Mouse (Mus musculus): Measurements from ENCODE around the gene Tnpo2. TPM values are rescaled to one million over a fixed set of nuclear protein-coding genes. Genes with fewer than 3 reads are reported as not detected.

The Tnpo2 gene
- total and polyA plus RNA-seq, 3 experiments, result 26.8 to 28.4 (median 26.8) TPM

DNA sequence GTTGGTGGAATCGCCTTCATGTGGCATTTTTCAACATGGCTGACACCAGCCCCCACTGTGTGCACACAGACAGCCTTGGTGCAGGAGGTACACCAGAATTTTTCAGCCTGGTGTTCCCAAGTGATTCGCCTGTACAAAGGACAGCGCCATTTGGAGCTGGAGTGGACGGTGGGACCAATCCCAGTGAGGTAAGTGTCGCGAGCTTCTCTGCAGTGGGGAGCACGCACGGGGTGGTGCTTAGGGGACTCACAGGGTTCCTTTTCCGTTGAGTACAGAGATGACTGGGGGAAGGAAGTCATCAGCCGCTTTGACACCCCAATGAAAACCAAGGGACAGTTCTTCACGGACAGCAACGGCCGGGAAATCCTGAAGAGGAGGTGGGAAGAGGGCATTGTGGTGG is 58.3 kb downstream of the Tnpo2 start:
- H3K4me3 ChIP-seq, result no peak overlapping the region
- intact Hi-C loops (cut with DNase I), result no loop called here
- no peak overlapping the region for H3K9ac ChIP-seq (ENCODE audit: low read depth, low read length)
- H3K79me2 ChIP-seq (replicated peaks; ENCODE audit: control insufficient read depth, insufficient read depth, low read length), result no peaks in the 10 kb centered on the region
- TF ChIP-seq CTCF (IDR thresholded peaks at IDR 0.05) (no peak), POLR2A (IDR thresholded peaks at IDR 0.05; ENCODE audit: insufficient read depth, low read depth, low read length) (no peak), EP300 (IDR thresholded peaks at IDR 0.05; ENCODE audit: insufficient read depth, low read depth, low read length) (no peak)
- no peaks in the 10 kb centered on the region for H3K36me3 ChIP-seq (ENCODE audit: control insufficient read depth, insufficient read depth, low read length)
- no peak overlapping the region for H3K27ac ChIP-seq
- H3K4me1 ChIP-seq (ENCODE audit: control insufficient read depth, insufficient read depth, low read length), result no peaks in the 10 kb centered on the region
- no peaks in the 10 kb centered on the region for H3K27me3 ChIP-seq (ENCODE audit: control insufficient read depth, insufficient read depth, low read length)
- DNase-seq, result peak in 1 of 2 experiments; percentile 13
- 89% methylated on average over 13 of the region's 13 CpGs for WGBS

DNA sequence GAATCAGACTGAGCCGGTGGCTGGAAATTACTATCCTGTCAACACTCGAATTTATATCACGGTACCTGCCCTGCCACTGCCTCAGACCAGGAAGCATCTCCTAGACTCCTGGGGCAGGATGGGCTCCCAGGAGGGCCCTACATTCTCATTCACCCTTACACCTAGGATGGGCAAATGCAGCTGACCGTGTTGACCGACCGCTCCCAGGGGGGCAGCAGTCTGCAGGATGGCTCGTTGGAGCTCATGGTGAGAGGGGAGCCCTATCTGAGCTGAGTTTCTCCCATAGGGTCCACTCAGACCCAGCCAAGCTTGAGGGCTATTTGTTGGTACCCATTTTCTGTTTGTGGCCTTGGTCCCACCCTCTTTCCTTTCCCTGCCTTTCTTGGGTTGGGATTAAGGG is 58.9 kb downstream of the Tnpo2 start:
- no peak overlapping the region for H3K27ac ChIP-seq
- WGBS, result 90% methylated on average over 7 of the region's 7 CpGs
- no peaks in the 10 kb centered on the region for H3K36me3 ChIP-seq (ENCODE audit: control insufficient read depth, insufficient read depth, low read length)
- TF ChIP-seq EP300 (IDR thresholded peaks at IDR 0.05; ENCODE audit: insufficient read depth, low read depth, low read length), result no peak
- TF ChIP-seq POLR2A (IDR thresholded peaks at IDR 0.05; ENCODE audit: insufficient read depth, low read depth, low read length), result no peak
- no peak for TF ChIP-seq CTCF (IDR thresholded peaks at IDR 0.05)
- intact Hi-C loops (cut with DNase I), result no loop called here
- no peaks in the 10 kb centered on the region for H3K27me3 ChIP-seq (ENCODE audit: control insufficient read depth, insufficient read depth, low read length)
- no peaks in the 10 kb centered on the region for H3K79me2 ChIP-seq (replicated peaks; ENCODE audit: control insufficient read depth, insufficient read depth, low read length)
- no peaks in the 10 kb centered on the region for H3K4me1 ChIP-seq (ENCODE audit: control insufficient read depth, insufficient read depth, low read length)
- no peak overlapping the region for H3K9ac ChIP-seq (ENCODE audit: low read depth, low read length)
- H3K4me3 ChIP-seq, result no peak overlapping the region
- no peak for DNase-seq

DNA sequence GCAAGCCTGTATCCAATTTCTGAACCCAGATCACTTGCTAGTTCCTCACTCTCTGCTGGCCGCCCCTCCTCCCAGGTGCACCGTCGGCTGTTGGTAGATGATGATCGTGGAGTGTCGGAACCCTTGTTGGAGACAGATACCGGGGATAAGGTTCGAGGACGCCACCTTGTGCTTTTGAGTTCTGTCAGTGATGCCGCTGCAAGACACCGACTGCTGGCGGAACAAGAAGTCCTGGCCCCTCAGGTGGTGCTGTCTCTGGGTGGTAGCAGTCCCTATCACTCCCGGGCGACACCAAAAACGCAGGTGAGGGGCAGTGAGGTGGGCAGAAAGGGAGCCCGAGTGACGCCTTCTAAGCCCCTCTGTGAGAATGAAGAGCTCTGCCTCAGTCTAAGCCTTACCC is 59.5 kb downstream of the Tnpo2 start:
- WGBS, result 93% methylated on average over 16 of the region's 16 CpGs
- no peaks in the 10 kb centered on the region for H3K36me3 ChIP-seq (ENCODE audit: control insufficient read depth, insufficient read depth, low read length)
- no peak overlapping the region for H3K9ac ChIP-seq (ENCODE audit: low read depth, low read length)
- H3K4me3 ChIP-seq, result no peak overlapping the region
- intact Hi-C loops (cut with DNase I), result no loop called here
- DNase-seq, result no peak
- no peaks in the 10 kb centered on the region for H3K79me2 ChIP-seq (replicated peaks; ENCODE audit: control insufficient read depth, insufficient read depth, low read length)
- no peaks in the 10 kb centered on the region for H3K27me3 ChIP-seq (ENCODE audit: control insufficient read depth, insufficient read depth, low read length)
- TF ChIP-seq POLR2A (IDR thresholded peaks at IDR 0.05; ENCODE audit: insufficient read depth, low read depth, low read length) (no peak), CTCF (IDR thresholded peaks at IDR 0.05) (no peak), EP300 (IDR thresholded peaks at IDR 0.05; ENCODE audit: insufficient read depth, low read depth, low read length) (no peak)
- H3K27ac ChIP-seq, result no peak overlapping the region
- no peaks in the 10 kb centered on the region for H3K4me1 ChIP-seq (ENCODE audit: control insufficient read depth, insufficient read depth, low read length)

DNA sequence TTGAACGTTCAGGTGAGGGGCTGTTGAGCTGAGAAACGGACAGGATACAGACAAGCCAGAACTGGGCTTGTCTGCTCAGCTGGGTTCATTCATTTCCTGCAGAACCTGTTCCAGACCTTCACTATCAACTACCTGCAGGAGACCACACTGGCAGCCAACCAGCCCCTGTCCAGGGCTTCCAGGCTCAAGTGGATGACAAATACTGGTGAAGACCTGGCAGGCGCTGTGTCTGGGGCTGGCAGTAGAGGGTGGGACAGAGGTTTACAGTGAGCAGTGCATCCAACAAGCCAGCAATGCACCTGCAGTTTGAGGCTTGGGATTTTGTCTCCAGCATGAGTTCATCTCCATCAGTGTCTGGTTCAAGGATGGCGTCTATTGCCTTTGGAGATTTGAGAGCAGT is 60.1 kb downstream of the Tnpo2 start:
- Histone ChIP-seq H3K79me2 (replicated peaks; ENCODE audit: control insufficient read depth, insufficient read depth, low read length) (no peaks in the 10 kb centered on the region), H3K27ac (no peak overlapping the region), H3K27me3 (ENCODE audit: control insufficient read depth, insufficient read depth, low read length) (no peaks in the 10 kb centered on the region), H3K4me1 (ENCODE audit: control insufficient read depth, insufficient read depth, low read length) (no peaks in the 10 kb centered on the region), H3K4me3 (no peak overlapping the region), H3K9ac (ENCODE audit: low read depth, low read length) (no peak overlapping the region), H3K36me3 (ENCODE audit: control insufficient read depth, insufficient read depth, low read length) (no peaks in the 10 kb centered on the region)
- no peak for DNase-seq
- WGBS, result 88% methylated on average over 4 of the region's 4 CpGs
- TF ChIP-seq CTCF (IDR thresholded peaks at IDR 0.05), result no peak
- intact Hi-C loops (cut with DNase I), result no loop called here

DNA sequence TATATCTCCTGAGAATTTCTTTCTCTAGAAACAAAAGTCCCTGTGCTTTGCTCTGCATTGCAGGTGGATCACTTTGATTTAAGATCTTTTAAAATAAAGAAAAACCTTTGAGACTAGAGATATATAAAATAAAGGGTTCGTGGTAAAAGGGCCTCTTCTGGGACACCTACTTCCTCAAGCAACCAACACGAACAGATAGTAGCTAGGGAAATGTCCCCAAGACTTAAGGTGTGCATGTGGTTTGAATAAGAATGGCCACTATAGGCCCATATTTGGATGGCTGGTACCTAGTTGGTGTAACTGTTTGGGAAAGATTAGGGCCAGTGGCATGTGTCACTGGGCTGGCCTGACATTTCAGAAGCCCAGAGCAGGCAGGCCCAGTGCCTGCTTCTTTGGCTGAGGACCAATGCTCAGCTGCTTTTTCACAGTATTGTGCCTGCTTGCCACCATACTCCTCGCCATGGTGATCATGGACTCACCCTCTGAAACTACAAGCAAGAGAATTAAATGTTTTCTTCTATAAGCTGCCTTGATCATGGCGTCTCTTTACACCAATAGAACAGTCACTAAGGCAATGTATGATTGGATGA is 63.5 kb downstream of the Tnpo2 start:
- Histone ChIP-seq H3K27me3 (ENCODE audit: control insufficient read depth, insufficient read depth, low read length) (no peaks in the 10 kb centered on the region), H3K36me3 (ENCODE audit: control insufficient read depth, insufficient read depth, low read length) (no peaks in the 10 kb centered on the region), H3K4me3 (no peak overlapping the region), H3K79me2 (replicated peaks; ENCODE audit: control insufficient read depth, insufficient read depth, low read length) (no peaks in the 10 kb centered on the region), H3K27ac (no peak overlapping the region), H3K9ac (ENCODE audit: low read depth, low read length) (no peak overlapping the region), H3K4me1 (ENCODE audit: control insufficient read depth, insufficient read depth, low read length) (no peaks in the 10 kb centered on the region)
- intact Hi-C loops (cut with DNase I), result no loop called here
- no peak for DNase-seq
- 83% methylated on average over 4 of the region's 4 CpGs for WGBS
- TF ChIP-seq POLR2A (IDR thresholded peaks at IDR 0.05; ENCODE audit: insufficient read depth, low read depth, low read length) (no peak), EP300 (IDR thresholded peaks at IDR 0.05; ENCODE audit: insufficient read depth, low read depth, low read length) (no peak), CTCF (IDR thresholded peaks at IDR 0.05) (no peak)

Small RNA genes lying within 50 kb of the gene (microRNA-seq; reads per million reads assigned to microRNA genes)
- gene Mir7070, result 0 reads per million in 2 experiments

Other genes with a start within 250 kb of the Tnpo2 start
- gene Nfix, start 236.6 kb upstream of the Tnpo2 start, total RNA-seq (2021), result 100 to 1,000 TPM; 274 to 297 TPM
- gene Nfix, start 236.6 kb upstream of the Tnpo2 start, polyA plus RNA-seq (2012; rRNA removed), result 49.0 and 68.7 TPM in 2 replicates
- 10 to 100 TPM; 11.2 to 12.3 TPM for gene Dand5, start 214.1 kb upstream of the Tnpo2 start, total RNA-seq (2021)
- gene Dand5, start 214.1 kb upstream of the Tnpo2 start, polyA plus RNA-seq (2012; rRNA removed), result 6.1 and 7.6 TPM in 2 replicates
- 10 to 100 TPM; 27.4 to 29.7 TPM for gene Gadd45gip1, start 205.4 kb upstream of the Tnpo2 start, total RNA-seq (2021)
- gene Gadd45gip1, start 205.4 kb upstream of the Tnpo2 start, polyA plus RNA-seq (2012; rRNA removed), result 13.4 and 21.2 TPM in 2 replicates
- gene Rad23a, start 196.2 kb upstream of the Tnpo2 start, total RNA-seq (2021), result 10 to 100 TPM; 85.1 to 87.6 TPM
- gene Rad23a, start 196.2 kb upstream of the Tnpo2 start, polyA plus RNA-seq (2012; rRNA removed), result 77.3 and 101 TPM in 2 replicates
- 100 to 1,000 TPM; 352 to 416 TPM for gene Calr, start 190.0 kb upstream of the Tnpo2 start, total RNA-seq (2021)
- gene Calr, start 190.0 kb upstream of the Tnpo2 start, polyA plus RNA-seq (2012; rRNA removed), result 154 and 269 TPM in 2 replicates
- gene Farsa, start 179.9 kb upstream of the Tnpo2 start, total RNA-seq (2021), result 10 to 100 TPM; 21.8 to 24.5 TPM
- gene Farsa, start 179.9 kb upstream of the Tnpo2 start, polyA plus RNA-seq (2012; rRNA removed), result 32.5 and 41.4 TPM in 2 replicates
- gene Syce2, start 164.8 kb upstream of the Tnpo2 start, total RNA-seq (2021), result 1 to 10 TPM; 2.6 to 4.3 TPM
- 0.33 and 0.64 TPM in 2 replicates for gene Syce2, start 164.8 kb upstream of the Tnpo2 start, polyA plus RNA-seq (2012; rRNA removed)
- 10 to 100 TPM; 71.5 to 89.9 TPM for gene Gcdh, start 143.0 kb upstream of the Tnpo2 start, total RNA-seq (2021)
- gene Gcdh, start 143.0 kb upstream of the Tnpo2 start, polyA plus RNA-seq (2012; rRNA removed), result 134 and 148 TPM in 2 replicates
- gene Klf1, start 135.0 kb upstream of the Tnpo2 start, total RNA-seq (2021), result under 1 TPM in 1 of 2 experiments, not detected in 1; 0.16 TPM
- 0.08 and 0.23 TPM in 2 replicates for gene Klf1, start 135.0 kb upstream of the Tnpo2 start, polyA plus RNA-seq (2012; rRNA removed)
- gene Dnase2a, start 128.4 kb upstream of the Tnpo2 start, total RNA-seq (2021), result 1 to 10 TPM; 6.5 to 9.6 TPM
- 9.2 and 10.9 TPM in 2 replicates for gene Dnase2a, start 128.4 kb upstream of the Tnpo2 start, polyA plus RNA-seq (2012; rRNA removed)
- gene Mast1, start 99.6 kb upstream of the Tnpo2 start, total RNA-seq (2021), result under 1 TPM; 0.07 to 0.10 TPM
- gene Mast1, start 99.6 kb upstream of the Tnpo2 start, polyA plus RNA-seq (2012; rRNA removed), result 0.16 and 0.18 TPM in 2 replicates
- not detected for gene Rtbdn, start 89.9 kb upstream of the Tnpo2 start, total RNA-seq (2021)
- not detected in 2 replicates for gene Rtbdn, start 89.9 kb upstream of the Tnpo2 start, polyA plus RNA-seq (2012; rRNA removed)
- 1 to 10 TPM; 1.3 to 2.1 TPM for gene Gm49661, start 67.5 kb upstream of the Tnpo2 start, total RNA-seq (2021)
- not detected in 2 replicates for gene Gm49661, start 67.5 kb upstream of the Tnpo2 start, polyA plus RNA-seq (2012; rRNA removed)
- 100 to 1,000 TPM; 591 to 662 TPM for gene Prdx2, start 67.3 kb upstream of the Tnpo2 start, total RNA-seq (2021)
- 464 and 584 TPM in 2 replicates for gene Prdx2, start 67.3 kb upstream of the Tnpo2 start, polyA plus RNA-seq (2012; rRNA removed)
- 10 to 100 TPM; 38.1 to 50.5 TPM for gene Rnaseh2a, start 67.1 kb upstream of the Tnpo2 start, total RNA-seq (2021)
- gene Rnaseh2a, start 67.1 kb upstream of the Tnpo2 start, polyA plus RNA-seq (2012; rRNA removed), result 33.7 and 46.3 TPM in 2 replicates
- gene Junb, start 58.2 kb upstream of the Tnpo2 start, total RNA-seq (2021), result 10 to 100 TPM; 10.4 to 19.0 TPM
- gene Junb, start 58.2 kb upstream of the Tnpo2 start, polyA plus RNA-seq (2012; rRNA removed), result 13.1 and 17.3 TPM in 2 replicates
- gene Hook2, start 46.3 kb upstream of the Tnpo2 start, total RNA-seq (2021), result 1 to 10 TPM; 2.0 TPM
- 2.3 and 2.4 TPM in 2 replicates for gene Hook2, start 46.3 kb upstream of the Tnpo2 start, polyA plus RNA-seq (2012; rRNA removed)
- not detected for gene Best2, start 22.4 kb upstream of the Tnpo2 start, total RNA-seq (2021)
- gene Best2, start 22.4 kb upstream of the Tnpo2 start, polyA plus RNA-seq (2012; rRNA removed), result not detected in 2 replicates
- gene Asna1, start 11.6 kb upstream of the Tnpo2 start, total RNA-seq (2021), result 10 to 100 TPM; 58.5 to 71.8 TPM
- gene Asna1, start 11.6 kb upstream of the Tnpo2 start, polyA plus RNA-seq (2012; rRNA removed), result 104 and 133 TPM in 2 replicates
- 10 to 100 TPM; 81.5 to 94.1 TPM for gene Trir, start 10.1 kb upstream of the Tnpo2 start, total RNA-seq (2021)
- gene Trir, start 10.1 kb upstream of the Tnpo2 start, polyA plus RNA-seq (2012; rRNA removed), result 47.2 and 54.3 TPM in 2 replicates
- 1 to 10 TPM; 2.4 to 2.5 TPM for gene Fbxw9, start 23.1 kb downstream of the Tnpo2 start, total RNA-seq (2021)
- gene Fbxw9, start 23.1 kb downstream of the Tnpo2 start, polyA plus RNA-seq (2012; rRNA removed), result 9.3 and 10.5 TPM in 2 replicates
- not detected for gene Gm5741, start 31.1 kb downstream of the Tnpo2 start, total RNA-seq (2021)
- gene Gm5741, start 31.1 kb downstream of the Tnpo2 start, polyA plus RNA-seq (2012; rRNA removed), result not detected in 2 replicates
- gene Dhps, start 34.8 kb downstream of the Tnpo2 start, total RNA-seq (2021), result 10 to 100 TPM; 26.1 to 29.4 TPM
- gene Dhps, start 34.8 kb downstream of the Tnpo2 start, polyA plus RNA-seq (2012; rRNA removed), result 31.5 and 33.2 TPM in 2 replicates
- gene Wdr83os, start 43.8 kb downstream of the Tnpo2 start, total RNA-seq (2021), result 10 to 100 TPM; 39.0 to 41.4 TPM
- gene Wdr83os, start 43.8 kb downstream of the Tnpo2 start, polyA plus RNA-seq (2012; rRNA removed), result 99.3 and 108 TPM in 2 replicates
- gene Wdr83, start 44.4 kb downstream of the Tnpo2 start, total RNA-seq (2021), result 10 to 100 TPM; 29.4 to 30.2 TPM
- gene Wdr83, start 44.4 kb downstream of the Tnpo2 start, polyA plus RNA-seq (2012; rRNA removed), result 39.2 and 44.2 TPM in 2 replicates
- gene Man2b1, start 46.4 kb downstream of the Tnpo2 start, total RNA-seq (2021), result 10 to 100 TPM; 25.4 to 26.8 TPM
- gene Man2b1, start 46.4 kb downstream of the Tnpo2 start, polyA plus RNA-seq (2012; rRNA removed), result 37.3 and 42.3 TPM in 2 replicates
- 1 to 10 TPM; 1.6 to 2.6 TPM for gene Zfp791, start 86.2 kb downstream of the Tnpo2 start, total RNA-seq (2021)
- gene Zfp791, start 86.2 kb downstream of the Tnpo2 start, polyA plus RNA-seq (2012; rRNA removed), result 1.00 and 1.2 TPM in 2 replicates
- gene Cks1brt, start 115.0 kb downstream of the Tnpo2 start, total RNA-seq (2021), result not detected
- gene Cks1brt, start 115.0 kb downstream of the Tnpo2 start, polyA plus RNA-seq (2012; rRNA removed), result not detected in 2 replicates
- not detected for gene Olfr371, start 189.1 kb downstream of the Tnpo2 start, total RNA-seq (2021)
- not detected in 2 replicates for gene Olfr371, start 189.1 kb downstream of the Tnpo2 start, polyA plus RNA-seq (2012; rRNA removed)

All from heart, adult 2 months (tissue).